Mouse (Mus musculus): ENCODE measurements around the gene Cdh18.
"Not testable (repeated sequence)": the region's sequence is repeated elsewhere in the genome, so short reads cannot be mapped to it uniquely, and the experiment has no call there.

Gene Cdh18

DNA sequence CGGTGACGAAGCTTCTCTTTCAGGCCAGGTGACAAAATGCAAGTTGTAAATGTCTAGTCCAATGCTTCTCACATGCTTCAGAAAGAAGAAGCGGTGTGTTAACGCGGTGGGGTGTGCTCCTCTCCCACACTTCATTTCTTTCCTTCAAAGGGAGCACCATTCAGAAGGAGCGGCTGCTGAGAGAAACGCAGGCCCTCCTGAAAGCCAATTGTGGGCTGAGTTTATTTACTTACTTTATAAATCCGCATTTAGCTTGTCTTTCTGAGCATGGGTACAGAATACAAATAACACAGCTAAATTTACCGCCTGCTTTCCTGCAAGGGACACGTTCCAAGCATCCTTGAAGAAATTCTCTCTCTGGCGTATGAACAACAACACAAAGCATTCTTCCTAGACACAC lies 420.6 kb downstream of the Cdh18 start:
- CTCF ChIA-PET, result no interaction called here

DNA sequence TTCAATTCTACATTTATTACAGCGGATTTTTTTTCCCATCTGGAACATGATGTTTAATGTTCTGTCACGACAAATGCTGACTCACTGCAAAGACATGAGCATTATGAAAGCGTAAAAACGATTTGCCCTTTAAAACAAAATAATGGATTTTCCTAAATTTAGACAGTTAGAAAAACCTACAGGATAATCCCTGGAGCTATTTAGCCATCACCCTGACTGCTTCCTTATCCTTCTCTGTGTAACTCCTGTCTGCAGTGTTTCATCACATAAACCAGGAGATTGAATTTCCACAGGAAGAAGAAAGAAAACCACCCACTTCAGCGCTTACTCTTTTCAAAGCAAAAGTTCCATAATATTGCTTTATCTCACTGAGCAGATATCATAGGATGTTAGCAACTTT lies 431.3 kb downstream of the Cdh18 start:
- CTCF ChIA-PET, result no interaction called here

DNA sequence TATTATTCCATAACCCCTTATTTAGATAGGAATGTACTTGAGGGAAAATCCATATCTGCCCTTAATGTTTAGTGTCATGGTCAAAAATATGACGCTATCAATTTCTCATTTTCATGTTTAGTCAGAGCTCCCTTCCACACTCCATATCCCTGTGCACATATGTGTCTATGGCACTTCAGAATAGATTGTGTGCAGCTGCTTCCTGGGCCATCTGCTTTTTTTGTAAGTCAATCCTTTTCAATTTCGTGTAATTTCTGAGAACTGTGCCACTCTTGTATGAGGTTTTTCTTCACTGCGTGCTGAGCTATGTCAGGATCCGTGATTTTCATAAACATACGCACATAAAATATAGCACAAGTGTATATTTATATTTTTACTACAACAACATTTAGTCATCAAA lies 435.8 kb downstream of the Cdh18 start:
- CTCF ChIA-PET, result no interaction called here

DNA sequence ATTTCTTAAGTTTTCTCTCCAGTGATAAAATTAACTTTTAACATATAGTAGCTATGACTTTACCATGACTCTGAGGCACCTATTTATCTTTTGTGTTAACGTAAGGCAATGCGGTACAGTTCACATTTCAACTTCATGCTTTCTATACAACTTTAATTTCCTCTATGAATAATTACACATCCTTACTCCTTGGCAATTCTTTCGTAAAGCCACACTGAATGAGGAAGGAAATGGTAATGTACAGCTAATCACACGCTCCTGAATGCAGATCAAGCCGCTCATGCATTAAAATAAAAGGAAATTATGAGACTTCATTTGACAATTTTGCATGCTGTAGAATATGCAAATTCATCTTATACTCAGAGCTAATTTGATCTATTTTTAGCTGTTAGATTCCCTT lies 467.9 kb downstream of the Cdh18 start:
- CTCF ChIA-PET, result no interaction called here

DNA sequence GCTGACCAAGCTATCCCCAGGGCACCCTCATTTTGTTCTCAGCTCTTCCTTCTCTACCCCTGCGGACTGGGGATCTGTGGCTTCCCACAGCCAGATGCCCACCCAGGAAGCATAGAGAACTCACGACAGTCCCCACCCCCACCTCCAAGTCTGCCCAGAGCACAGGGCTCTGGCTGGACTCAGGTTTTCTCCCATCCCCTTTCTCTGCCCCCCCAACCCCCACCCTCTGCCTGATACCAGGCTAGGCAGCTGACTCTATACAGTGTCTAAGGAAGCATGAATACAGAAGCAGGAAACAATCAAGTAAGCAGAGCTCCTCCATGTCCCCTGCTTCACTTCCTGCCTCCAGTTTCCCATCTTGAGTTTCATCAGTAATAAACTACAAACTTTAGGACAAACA lies 472.3 kb downstream of the Cdh18 start:
- CTCF ChIA-PET, result no interaction called here

DNA sequence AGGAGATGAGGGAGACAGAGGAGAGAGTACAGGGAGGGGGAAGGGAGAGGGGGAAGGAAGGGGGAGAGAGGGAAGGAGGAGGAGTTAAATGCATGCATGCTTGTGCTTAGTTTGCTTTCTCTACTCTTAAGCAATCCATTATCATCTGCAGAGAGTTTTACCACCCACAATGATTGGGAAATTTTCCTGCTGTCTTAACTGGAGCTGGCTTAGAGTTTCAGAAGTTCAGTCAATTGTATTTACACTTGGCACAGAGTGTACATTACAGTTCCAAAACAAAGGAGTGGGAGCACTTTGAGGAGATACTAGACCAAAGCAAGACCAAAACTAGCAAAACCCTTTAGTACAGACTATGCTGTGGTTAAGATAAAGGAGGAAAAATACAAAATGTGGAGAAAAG lies 473.8 kb downstream of the Cdh18 start:
- CTCF ChIA-PET, result no interaction called here

DNA sequence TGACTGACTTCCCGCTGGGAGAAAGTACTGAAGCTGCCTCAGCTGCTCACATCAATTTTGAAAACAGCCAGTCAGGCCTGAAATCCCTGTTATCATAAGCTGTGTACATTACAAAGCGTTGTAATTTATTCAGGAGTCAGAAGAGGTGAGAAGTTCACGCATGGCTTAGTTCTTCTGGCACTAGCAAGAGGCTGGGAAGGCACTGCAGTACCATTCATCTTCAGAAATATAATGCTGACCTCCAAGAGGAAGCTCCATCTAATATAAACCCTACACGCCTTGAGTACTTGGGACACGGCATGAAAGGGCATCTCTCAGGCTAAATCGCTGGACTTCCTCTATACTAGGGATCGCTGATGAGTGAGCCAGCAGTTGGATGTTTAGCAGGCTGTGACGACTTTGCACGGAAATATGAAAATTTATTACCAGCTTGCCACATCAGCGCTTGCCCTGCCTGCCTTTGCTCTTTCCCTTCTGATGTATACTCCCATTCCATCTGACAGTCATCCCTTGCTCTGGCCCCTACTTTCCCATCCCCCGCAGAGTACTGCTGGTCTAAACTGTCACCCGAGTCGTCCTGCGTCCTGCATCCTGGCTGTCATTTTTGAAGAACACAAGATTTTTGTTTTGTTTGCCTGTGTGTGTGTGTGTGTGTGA lies 486.9 kb downstream of the Cdh18 start:
- CTCF ChIA-PET, result no interaction called here

DNA sequence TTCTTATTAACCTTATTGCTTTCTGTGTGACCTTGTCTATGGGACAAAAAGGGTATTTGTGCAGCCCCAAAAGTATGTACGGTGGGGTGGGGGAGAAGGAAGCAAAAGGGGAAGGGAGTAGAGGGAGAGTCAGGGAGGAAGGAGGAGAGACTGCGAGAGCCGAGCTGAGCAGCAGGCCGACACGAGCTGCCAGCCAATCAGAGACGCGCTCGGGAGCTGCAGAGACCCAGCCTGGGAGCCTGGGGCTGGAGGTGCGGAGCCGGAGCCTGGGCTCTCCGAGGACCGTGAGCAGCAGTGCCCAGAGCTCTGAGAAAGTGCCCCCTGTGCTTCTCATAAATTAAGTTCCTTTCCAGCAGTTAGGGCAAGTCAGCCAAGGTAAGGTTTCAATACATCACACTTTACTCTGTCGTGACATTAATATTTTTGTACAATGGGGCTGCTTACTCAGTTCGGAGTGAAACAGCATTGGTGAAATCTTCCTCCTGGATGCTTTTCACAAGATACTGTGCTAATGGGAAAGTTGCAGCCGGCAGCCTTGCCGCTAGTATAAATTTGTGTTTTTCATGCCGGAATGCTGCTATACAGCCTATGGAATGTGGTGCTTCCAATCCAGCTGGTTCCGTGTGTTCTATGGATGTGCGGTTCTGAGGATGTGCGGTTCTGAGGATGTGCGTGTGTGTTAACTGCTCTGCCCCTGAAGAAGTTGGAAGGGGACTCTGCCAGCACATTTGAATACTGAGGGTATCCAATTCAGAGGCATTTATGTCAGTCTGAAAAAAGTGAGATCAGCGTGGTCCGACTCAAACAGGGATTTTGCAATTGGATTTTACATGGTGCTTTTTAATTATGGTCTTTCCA lies 487.6 kb downstream of the Cdh18 start:
- CTCF ChIA-PET, result no interaction called here

DNA sequence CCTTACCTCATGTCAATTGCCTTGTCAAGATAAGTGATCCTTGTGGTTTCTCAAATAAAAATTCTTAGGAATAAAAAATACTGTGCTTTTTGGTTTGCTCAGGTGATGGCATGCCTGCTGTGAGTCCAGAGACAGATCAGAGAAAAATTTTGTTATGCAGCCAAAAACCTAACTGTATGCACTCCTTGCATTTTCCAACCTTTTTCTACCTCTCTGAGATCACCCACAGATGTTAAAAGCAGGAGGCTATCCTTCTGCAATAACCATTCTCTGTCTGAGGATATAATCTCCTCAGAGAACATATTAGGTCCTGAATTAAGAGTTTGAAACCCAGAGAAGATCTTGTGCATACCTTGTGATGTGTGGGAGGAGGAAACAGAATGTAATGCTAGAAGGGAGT lies 488.7 kb downstream of the Cdh18 start:
- CTCF ChIA-PET, result interaction anchor here (0.6 kb wide), 1 partner anchor 750 kb away, joined by 4 read pairs; no protein-coding TSS in a partner anchor

DNA sequence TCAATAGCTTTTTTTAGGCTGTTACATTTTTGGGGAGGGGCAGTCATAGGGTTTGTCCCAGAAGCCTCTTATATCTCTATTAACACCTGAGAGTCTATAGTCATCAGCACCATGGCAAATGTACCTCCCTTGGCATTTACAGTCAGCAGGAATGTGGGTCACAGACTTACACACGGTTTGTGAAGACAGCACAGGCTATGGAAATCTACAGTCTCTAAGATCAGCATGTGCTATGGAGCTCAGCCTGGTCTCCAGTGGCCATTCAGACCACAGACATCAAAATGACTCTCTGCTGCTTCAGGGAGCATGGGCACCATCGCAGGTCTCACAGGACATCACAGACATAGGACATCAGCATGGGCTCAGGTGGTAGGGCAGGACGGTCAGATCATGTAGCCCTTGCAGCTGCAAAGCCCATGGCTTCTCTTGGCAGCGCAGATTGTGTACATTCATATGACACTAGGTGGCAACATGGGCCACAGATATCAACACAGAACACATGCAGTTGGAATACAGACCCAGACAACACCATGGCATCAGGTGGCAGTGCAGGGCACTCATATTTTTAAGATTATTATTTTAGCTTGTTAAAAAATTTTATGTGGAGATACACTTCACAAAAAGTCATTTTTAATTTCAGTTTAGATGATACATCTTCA lies 497.4 kb downstream of the Cdh18 start:
- CTCF ChIA-PET, result no interaction called here

DNA sequence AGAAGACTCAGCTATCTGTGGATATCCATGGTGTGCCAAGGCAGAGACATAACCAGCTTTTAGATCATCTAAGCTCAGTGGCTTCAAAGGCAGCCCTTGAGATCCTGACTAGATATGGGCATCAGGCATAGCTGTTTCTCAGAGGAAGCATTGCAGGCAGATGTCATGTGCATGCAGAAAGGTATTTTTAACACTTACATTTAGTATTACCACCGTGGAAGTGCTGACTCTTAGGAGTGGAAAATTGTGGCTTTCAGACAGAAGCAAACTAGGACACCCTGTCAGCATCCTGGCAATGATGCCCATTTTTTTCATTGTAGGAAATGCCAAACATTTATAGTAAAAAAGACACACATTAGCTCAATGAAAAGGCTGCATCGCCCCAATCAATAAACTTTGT lies 503.2 kb downstream of the Cdh18 start:
- CTCF ChIA-PET, result no interaction called here

DNA sequence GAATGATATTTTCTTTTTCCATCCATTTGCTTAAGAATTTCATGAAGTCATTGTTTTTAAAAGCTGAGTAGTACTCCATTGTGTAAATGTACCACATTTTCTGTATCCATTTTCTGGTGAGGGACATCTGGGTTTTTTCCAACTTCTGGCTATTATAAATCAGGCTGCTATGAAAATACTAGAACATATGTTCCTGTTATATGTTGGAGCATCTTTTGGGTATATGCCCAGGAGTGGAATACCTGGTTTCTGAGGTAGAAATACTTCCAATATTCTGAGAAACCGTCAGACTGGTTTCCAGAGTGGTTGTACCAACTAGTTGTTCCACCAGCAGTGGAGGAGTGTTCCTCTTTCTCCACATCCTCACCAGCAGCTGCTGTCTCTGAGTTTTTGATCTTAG lies 536.5 kb downstream of the Cdh18 start:
- CTCF ChIA-PET, result not testable (repeated sequence)

DNA sequence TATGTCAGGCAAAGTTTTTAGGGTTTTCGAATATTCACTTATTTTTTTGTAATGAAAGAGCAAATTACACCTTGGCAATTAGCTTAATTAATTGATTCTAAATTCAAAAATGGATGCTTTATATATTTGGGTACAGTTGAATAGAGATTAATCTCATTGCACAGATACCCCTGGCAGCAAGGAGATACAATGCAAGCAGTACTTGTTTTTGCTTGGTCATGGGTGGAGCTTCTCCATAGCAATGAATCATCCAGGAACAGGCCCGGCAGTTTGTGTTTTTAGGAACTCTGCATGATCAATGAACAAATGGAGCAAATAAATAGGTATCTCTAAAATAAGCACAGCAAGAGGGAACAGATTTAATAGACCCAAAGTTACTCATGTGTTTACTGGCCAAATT lies 538.7 kb downstream of the Cdh18 start:
- CTCF ChIA-PET, result no interaction called here

DNA sequence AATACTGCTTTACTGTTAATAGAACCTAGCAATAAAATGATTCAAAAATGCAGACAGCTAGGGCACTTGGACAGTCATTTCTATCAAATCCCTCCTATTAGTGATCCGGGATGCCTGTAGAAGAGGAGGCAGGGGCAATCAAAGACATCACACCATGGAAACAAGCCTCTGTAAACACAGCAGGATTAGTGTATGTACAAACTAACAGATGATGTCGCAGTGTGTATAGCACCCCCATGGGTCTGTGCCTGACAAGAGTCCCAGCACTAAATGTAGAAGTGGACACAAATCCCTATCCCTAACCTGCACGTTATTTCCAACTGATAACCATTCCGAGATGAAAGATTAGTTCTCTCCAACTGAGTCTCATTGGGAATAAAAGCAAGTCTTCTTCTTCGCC lies 547.8 kb downstream of the Cdh18 start:
- CTCF ChIA-PET, result no interaction called here

DNA sequence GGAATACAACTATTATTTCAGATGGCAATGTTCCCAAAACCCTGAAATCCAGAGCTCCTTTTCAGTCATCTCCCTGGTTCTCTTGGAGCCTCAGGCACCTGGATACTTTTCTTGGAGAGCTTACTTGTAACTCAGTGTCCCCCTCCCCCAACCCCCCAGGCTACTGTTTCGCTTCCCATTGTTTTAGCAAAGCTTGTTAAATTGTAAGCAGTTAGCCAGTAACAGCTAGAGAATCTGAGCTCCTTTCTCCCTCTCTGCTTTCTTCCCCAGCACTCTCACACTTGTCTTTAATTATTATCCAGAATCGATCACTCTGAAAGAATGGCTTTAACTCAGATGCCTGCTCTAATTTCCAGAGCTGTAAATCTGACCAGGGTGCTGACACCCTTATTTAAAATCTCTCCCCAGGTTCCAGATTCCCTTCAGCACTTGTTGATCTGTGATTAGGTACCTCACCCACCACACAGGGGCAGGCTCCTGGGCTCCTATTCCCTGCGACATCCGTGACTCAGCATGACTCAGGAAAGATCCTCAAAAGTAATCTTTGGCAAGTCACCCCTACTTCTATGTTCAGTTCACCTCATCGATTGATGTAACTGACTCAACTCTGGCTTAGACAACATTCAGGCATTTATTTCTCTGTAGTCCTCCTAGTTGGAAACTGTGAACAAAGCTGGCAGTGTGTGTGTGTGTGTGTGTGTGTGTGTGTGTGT lies 556.0 kb downstream of the Cdh18 start:
- CTCF ChIA-PET, result no interaction called here

DNA sequence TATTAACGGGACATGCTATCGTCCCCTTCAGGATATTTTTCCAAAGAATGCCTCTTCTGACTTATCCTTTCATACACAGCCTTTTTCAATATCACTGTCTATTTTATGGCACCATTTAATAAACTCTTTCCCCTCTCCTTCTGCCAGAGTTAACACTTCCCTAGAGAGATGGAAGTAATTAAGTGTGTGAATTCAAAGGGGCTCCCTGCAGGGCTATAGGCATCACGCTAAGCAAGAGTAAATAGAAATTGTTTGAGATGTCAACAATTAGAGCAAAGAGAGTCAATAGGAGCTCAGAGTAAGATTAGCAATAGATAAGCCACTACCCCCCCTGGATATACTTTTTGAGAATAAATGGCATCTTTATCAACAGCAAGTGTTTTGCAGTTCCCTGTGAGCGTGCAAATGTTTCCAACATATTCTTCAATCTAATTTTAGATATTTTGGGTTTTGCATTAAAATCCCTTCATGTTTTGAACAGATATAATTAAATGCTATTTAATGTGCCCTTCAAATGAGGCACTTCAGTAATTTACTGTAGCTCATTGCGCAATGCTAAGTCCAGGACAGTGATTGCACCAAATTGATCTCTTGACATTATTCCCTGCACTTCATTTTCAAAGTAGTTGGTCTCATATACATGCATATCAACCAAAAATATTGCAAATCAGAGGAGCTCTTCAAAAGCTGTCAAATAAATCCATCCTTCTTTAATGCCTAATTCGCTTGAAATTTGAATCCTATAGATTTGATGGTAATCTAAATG lies 586.3 kb downstream of the Cdh18 start:
- CTCF ChIA-PET, result no interaction called here

DNA sequence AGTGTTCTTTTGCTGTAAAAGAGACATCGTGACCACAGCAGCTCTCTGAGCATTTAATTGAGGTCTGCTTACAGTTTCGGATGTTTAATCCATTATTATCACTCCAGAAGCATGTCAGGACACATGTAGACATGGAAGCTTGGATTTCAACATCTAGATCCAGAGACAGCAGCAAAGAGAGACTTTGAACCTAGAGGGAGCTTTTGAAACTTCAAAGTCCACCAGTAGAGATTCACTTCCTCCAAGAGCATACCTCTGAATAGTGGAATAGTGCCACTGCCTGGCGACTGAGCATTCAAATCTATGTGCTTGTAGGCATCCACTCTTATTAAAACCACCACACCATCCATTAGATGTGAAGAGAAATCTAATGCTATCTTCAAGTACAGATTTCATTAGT lies 588.1 kb downstream of the Cdh18 start:
- CTCF ChIA-PET, result interaction anchor here (0.6 kb wide), 1 partner anchor 64 kb away, joined by 3 read pairs; no protein-coding TSS in a partner anchor

DNA sequence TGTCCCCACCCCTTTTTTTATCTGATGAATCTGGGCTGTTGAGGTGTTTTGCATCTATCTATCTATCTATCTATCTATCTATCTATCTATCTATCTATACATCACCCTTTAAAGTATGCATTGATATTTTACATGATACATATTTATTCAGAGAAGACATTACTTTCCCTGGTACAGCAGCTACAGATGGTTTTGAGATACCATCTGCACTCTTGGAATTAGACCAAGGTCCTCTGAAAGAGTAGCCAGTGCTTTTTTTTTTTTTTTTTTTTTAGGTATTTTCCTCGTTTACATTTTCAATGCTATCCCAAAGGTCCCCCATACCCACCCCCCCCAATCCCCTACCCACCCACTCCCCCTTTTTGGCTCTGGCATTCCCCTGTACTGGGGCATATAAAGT lies 594.1 kb downstream of the Cdh18 start:
- CTCF ChIA-PET, result not testable (repeated sequence)

DNA sequence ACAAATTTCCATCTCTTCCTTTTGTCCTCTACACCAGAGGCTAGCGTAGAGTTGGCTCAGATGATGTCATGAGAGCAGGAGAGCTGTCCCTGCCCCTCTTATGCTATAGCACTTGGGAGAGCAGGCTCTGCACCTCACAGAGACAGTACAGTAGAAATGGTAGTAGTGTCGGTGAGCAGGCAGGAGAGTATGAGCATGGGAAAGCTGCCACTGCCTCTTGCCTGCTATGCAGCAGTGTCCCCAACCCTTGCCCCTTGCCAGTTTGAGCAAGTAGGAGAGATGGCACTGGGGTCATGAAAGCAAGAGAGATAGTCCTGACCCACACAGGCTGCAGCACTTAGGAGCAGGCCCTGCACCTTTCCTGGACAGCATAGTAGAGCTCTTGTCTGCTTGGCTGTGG lies 607.1 kb downstream of the Cdh18 start:
- CTCF ChIA-PET, result no interaction called here

DNA sequence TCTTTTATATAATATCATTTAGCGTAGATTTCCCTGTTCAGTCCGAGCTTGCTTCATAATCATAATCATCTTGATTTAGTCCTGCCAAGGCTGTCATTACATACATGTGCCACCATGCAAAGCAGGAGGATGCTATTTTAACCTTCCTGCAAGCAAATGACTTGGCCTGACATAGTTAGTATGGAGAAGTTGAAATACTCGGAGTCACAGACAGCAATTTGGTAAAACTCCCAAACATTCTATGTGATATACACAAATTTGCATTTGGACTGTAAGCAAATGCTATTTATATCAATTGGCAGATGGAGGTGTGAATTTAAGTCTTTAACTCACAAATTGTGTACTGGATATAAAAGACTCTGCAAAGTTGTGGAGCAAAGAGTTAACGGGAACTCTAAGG lies 616.0 kb downstream of the Cdh18 start:
- CTCF ChIA-PET, result no interaction called here

DNA sequence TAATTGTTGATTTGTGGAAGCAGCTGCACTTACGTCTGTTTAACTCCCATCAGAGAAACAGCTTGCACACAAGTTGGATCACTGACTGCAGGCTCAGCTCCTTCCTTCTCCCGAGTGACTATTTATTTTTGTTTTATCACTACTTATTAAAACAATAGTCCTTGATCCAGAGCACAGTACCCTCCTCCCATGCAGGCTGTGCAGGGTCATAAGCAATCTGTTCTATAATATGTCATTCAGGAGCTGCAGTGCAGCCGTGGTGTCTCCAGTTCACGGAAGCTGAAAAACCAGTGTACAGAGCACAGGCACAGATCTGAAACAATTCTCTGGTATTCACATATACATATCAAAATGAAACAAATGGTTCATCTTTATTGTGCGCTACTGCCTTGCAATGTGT lies 625.8 kb downstream of the Cdh18 start:
- CTCF ChIA-PET, result no interaction called here

DNA sequence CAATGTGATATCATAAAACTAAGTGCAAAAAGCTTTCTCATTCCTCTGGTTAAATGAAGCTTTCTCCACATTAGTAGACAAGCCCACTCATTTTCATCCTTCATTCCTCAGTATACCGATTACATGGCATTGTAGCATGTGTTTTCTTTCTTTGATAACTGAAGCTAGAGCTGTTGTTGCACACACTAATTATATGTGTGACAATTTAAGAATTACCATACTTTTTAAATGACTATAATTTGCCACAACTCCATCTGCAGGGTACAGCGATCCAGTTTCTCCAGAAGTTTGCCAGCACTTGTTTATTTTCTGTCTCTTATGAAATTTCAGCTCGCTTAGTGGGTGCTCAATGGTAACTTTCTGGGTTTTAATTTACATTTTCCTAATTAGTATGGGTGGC lies 663.2 kb downstream of the Cdh18 start:
- CTCF ChIA-PET, result no interaction called here

All from spleen, embryonic (tissue).